In genomic region chr14:77309571-77309970, GRCm38 (mm10) we compare ENCODE assay signal across 13 mouse cellular contexts.
DNase-seq lines count a peak whose midpoint lies in the region; ATAC-seq and TF ChIP-seq lines count a peak whose summit lies in the region.
"Had no signal": no experiment of that assay in that cellular context is flagged by ENCODE, and none has a peak within 500 bp of the region (broad histone marks: within the 10 kb centered on the region; RNA-seq: fewer than 3 reads in every experiment).

No protein-coding gene starts in this region.

- 0 out of 2 replicates have a peak, but pooled peaks cover 4% of the 10 kb centered on the region for H3K36me3 ChIP-seq in forebrain, postnatal 0 days (ENCODE audit: insufficient read depth)
- H3K36me3 ChIP-seq in forebrain, embryonic 16.5 days (ENCODE audit: control insufficient read depth, insufficient read depth), result no peaks in the 10 kb centered on the region
- H3K36me3 ChIP-seq in intestine, embryonic 15.5 days, result no peaks in the 10 kb centered on the region
- H3K36me3 ChIP-seq: liver, embryonic 13.5 days; midbrain, embryonic 12.5 days had no signal

- H3K9me3 ChIP-seq in forebrain, postnatal 0 days (ENCODE audit: low read length), result no peaks in the 10 kb centered on the region
- H3K9me3 ChIP-seq in forebrain, embryonic 16.5 days (ENCODE audit: control insufficient read depth, low read length), result no peaks in the 10 kb centered on the region
- no peaks in the 10 kb centered on the region for H3K9me3 ChIP-seq in intestine, embryonic 15.5 days
- H3K9me3 ChIP-seq: liver, embryonic 13.5 days; midbrain, embryonic 12.5 days had no signal

- no peaks in the 10 kb centered on the region for H3K27me3 ChIP-seq in forebrain, postnatal 0 days (ENCODE audit: insufficient read depth, low read length)
- no peaks in the 10 kb centered on the region for H3K27me3 ChIP-seq in forebrain, embryonic 16.5 days (replicated peaks; ENCODE audit: control insufficient read depth, insufficient read depth, low read length)
- H3K27me3 ChIP-seq in intestine, embryonic 15.5 days (replicated peaks), result no peaks in the 10 kb centered on the region
- H3K27me3 ChIP-seq: liver, embryonic 13.5 days; midbrain, embryonic 12.5 days; Patski had no signal

- H3K27ac ChIP-seq in forebrain, postnatal 0 days (ENCODE audit: low read depth, low read length), result no peak overlapping the region
- H3K27ac ChIP-seq in forebrain, embryonic 16.5 days (ENCODE audit: low read length), result no peak overlapping the region
- no peak overlapping the region for H3K27ac ChIP-seq in intestine, embryonic 15.5 days
- H3K27ac ChIP-seq: kidney, postnatal 0 days; liver, embryonic 13.5 days; midbrain, embryonic 12.5 days had no signal

- DNase-seq in forebrain, postnatal 0 days, result peak; percentile 18
- peak; percentile 90 for DNase-seq in left cerebral cortex, postnatal 4 days
- no peak for DNase-seq in left cerebral cortex, postnatal 25 days (ENCODE audit: low spot score in 2 of 2)
- peak; percentile 24 for DNase-seq in Muller cell, postnatal 12 days (ENCODE audit: inconsistent ontology term)
- peak; percentile 32 for DNase-seq in cerebellum, adult 9-11 months
- no peak for DNase-seq in left cerebral cortex, postnatal 14 days (ENCODE audit: low spot score in 2 of 2)
- DNase-seq: embryo, embryonic 11 days; liver, embryonic 13.5 days had no signal

- WGBS in forebrain, postnatal 0 days, result 41% methylated on average over 3 of the region's 3 CpGs
- WGBS in forebrain, embryonic 16.5 days, result 55% methylated on average over 3 of the region's 3 CpGs
- WGBS in intestine, embryonic 15.5 days, result 48% methylated on average over 3 of the region's 3 CpGs

- H3K4me1 ChIP-seq in forebrain, postnatal 0 days (ENCODE audit: insufficient read depth), result no peaks in the 10 kb centered on the region
- peaks cover 8% of the 10 kb centered on the region for H3K4me1 ChIP-seq in forebrain, embryonic 16.5 days (replicated peaks; ENCODE audit: control insufficient read depth, insufficient read depth, low read length)
- H3K4me1 ChIP-seq in intestine, embryonic 15.5 days (replicated peaks), result no peaks in the 10 kb centered on the region
- H3K4me1 ChIP-seq: liver, embryonic 13.5 days had no signal

- no peak for ATAC-seq in forebrain, postnatal 0 days
- ATAC-seq in forebrain, embryonic 16.5 days, result no peak
- ATAC-seq in intestine, embryonic 15.5 days, result no peak
- ATAC-seq: Patski had no signal

- no peak overlapping the region for H3K9ac ChIP-seq in forebrain, postnatal 0 days
- no peak overlapping the region for H3K9ac ChIP-seq in forebrain, embryonic 16.5 days (replicated peaks; ENCODE audit: low read depth, low read length)
- no peak overlapping the region for H3K9ac ChIP-seq in intestine, embryonic 15.5 days
- H3K9ac ChIP-seq: liver, embryonic 13.5 days; midbrain, embryonic 12.5 days had no signal

- no peak for TF ChIP-seq CTCF in forebrain, postnatal 0 days (IDR thresholded peaks at IDR 0.05; ENCODE audit: low read depth)

- intact Hi-C loops in left cerebral cortex, postnatal 4 days (cut with DNase I), result no loop called here
- intact Hi-C loops in left cerebral cortex, postnatal 25 days (cut with DNase I), result no loop called here
- intact Hi-C loops in left cerebral cortex, postnatal 14 days (cut with DNase I), result no loop called here

- no peak overlapping the region for H3K4me3 ChIP-seq in forebrain, postnatal 0 days (ENCODE audit: low read depth, low read length)
- H3K4me3 ChIP-seq in forebrain, embryonic 16.5 days (replicated peaks; ENCODE audit: low read length), result no peak overlapping the region
- H3K4me3 ChIP-seq in intestine, embryonic 15.5 days (replicated peaks), result no peak overlapping the region
- H3K4me3 ChIP-seq: liver, embryonic 13.5 days; midbrain, embryonic 12.5 days had no signal

- no peak overlapping the region for H3K4me2 ChIP-seq in forebrain, postnatal 0 days (ENCODE audit: low read depth)
- H3K4me2 ChIP-seq in forebrain, embryonic 16.5 days (ENCODE audit: low read length), result no peak overlapping the region
- no peak overlapping the region for H3K4me2 ChIP-seq in intestine, embryonic 15.5 days (replicated peaks)
- H3K4me2 ChIP-seq: liver, embryonic 13.5 days; midbrain, embryonic 12.5 days had no signal

Comparison
In these comparisons a context has a peak if more than half of its experiments do, and no peak if none do; other contexts are left out.
1. DNase-seq: peak in forebrain, postnatal 0 days (single experiment), left cerebral cortex, postnatal 4 days (single experiment), Muller cell, postnatal 12 days (single experiment) and cerebellum, adult 9-11 months (single experiment); none in left cerebral cortex, postnatal 25 days (0 of 2) and left cerebral cortex, postnatal 14 days (0 of 2).